ENCODE assay signal across 23 mouse cellular contexts in the genomic region with DNA sequence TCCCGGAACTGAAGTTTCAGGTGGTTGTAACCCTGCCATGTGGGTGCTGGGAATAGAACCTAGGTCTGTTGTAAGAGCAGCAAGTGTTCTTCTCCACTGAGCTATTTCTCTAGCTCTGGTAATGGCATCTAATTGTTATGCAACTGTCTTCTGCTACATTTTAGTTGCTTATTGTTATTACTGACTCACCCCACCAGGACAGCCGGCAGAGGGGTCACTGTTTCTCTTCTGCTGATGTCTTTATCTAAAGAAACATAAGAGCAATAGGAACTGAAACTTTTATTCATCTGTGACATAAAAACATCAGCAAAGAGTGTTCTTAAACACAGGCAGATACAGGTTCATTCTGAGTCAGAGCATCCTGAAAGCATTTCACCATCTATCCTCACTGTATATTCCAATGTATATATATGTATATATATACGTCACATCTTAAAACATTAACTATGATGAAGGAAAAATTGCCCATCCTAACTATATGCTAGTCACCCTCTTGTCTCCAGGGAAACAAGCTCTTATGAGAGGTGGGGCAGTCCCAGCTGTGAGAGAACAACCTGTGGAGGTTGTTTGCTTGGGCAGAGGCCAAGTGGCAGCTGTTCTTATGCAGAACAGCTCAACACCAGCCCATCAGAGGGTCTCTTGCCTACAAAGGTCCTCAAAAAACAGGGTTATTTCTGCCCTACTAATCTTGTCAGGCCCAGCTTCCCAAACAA.
DNase-seq lines count a peak whose midpoint lies in the region; ATAC-seq and TF ChIP-seq lines count a peak whose summit lies in the region.
"Had no signal": no experiment of that assay in that cellular context is flagged by ENCODE, and none has a peak within 500 bp of the region (broad histone marks: within the 10 kb centered on the region; RNA-seq: fewer than 3 reads in every experiment).

No protein-coding gene starts in this region.

- DNase-seq in heart, embryonic 10.5 days (ENCODE audit: low spot score) = peak; percentile 25
- DNase-seq in heart, postnatal 4 days = no peak
- DNase-seq in liver, postnatal 0 days = no peak
- DNase-seq in CH12.LX (ENCODE audit: extremely low read depth) = peak; percentile 66
- no peak for DNase-seq in adrenal gland, adult (ENCODE audit: inconsistent age in 2 of 2, low spot score in 1 of 2)
- no peak for DNase-seq in left cerebral cortex, adult 18-20 months (ENCODE audit: low spot score in 2 of 2)
- DNase-seq: adrenal gland, postnatal 36 days; cerebellum, adult 8-10 months; gastrocnemius, postnatal 36 days; heart, postnatal 10 days; kidney, adult 18-20 months; right cerebral cortex, postnatal 25 days; thymus, postnatal 36 days had no signal

- dilution Hi-C loops in CH12.LX (cut with MboI; ENCODE audit: extremely low pct_ligation_motif_present, extremely low pct_unique_long_range_greater_than_20kb, low sequenced_read_pairs) = no loop called here

- TF ChIP-seq CTCF in liver, postnatal 0 days (IDR thresholded peaks at IDR 0.05; ENCODE audit: low read depth) = no peak
- no peak for TF ChIP-seq CTCF in CH12.LX (conservative IDR thresholded peaks at IDR 0.05 in 1 of 2, IDR thresholded peaks at IDR 0.05 in 1 of 2; ENCODE audit: low read depth in 2 of 2, low read length in 2 of 2)

- H3K27ac ChIP-seq in heart, embryonic 10.5 days = no peak overlapping the region
- H3K27ac ChIP-seq in liver, postnatal 0 days (ENCODE audit: low read depth) = peak overlapping the region; percentile 61
- H3K27ac ChIP-seq in liver, embryonic 12.5 days = no peak overlapping the region
- H3K27ac ChIP-seq in CH12.LX (ENCODE audit: insufficient read depth, low read depth) = peak overlapping the region; percentile 73; the same call in 1 of the 2 replicates
- H3K27ac ChIP-seq: kidney, postnatal 0 days; liver, embryonic 14.5 days; macrophage; midbrain, embryonic 12.5 days had no signal

- no peaks in the 10 kb centered on the region for H3K9me3 ChIP-seq in heart, embryonic 10.5 days
- no peaks in the 10 kb centered on the region for H3K9me3 ChIP-seq in liver, postnatal 0 days (ENCODE audit: low read length)
- H3K9me3 ChIP-seq in liver, embryonic 12.5 days (replicated peaks) = no peaks in the 10 kb centered on the region
- H3K9me3 ChIP-seq in CH12.LX (replicated peaks; ENCODE audit: low read length) = no peaks in the 10 kb centered on the region
- H3K9me3 ChIP-seq: forebrain, embryonic 15.5 days; limb, embryonic 12.5 days; midbrain, embryonic 12.5 days had no signal

- ATAC-seq in liver, postnatal 0 days = peak; percentile 33; the same call in 1 of the 2 replicates
- no peak for ATAC-seq in liver, embryonic 12.5 days
- ATAC-seq in megakaryocyte, adult 5-6 weeks (ENCODE audit: poor library complexity, severe bottlenecking) = peak; percentile 60

- in situ Hi-C loops in CH12.LX (cut with MboI; ENCODE audit: low pct_ligation_motif_present, low pct_unique_long_range_greater_than_20kb, low sequenced_read_pairs) = no loop called here

- WGBS in heart, embryonic 10.5 days = 88% methylated on average over 3 of the region's 3 CpGs
- 80% methylated on average over 3 of the region's 3 CpGs for WGBS in liver, postnatal 0 days (ENCODE audit: insufficient replicate concordance)
- WGBS in liver, embryonic 12.5 days (ENCODE audit: insufficient replicate concordance) = 79% methylated on average over 3 of the region's 3 CpGs

- no peak overlapping the region for H3K9ac ChIP-seq in liver, postnatal 0 days (replicated peaks)
- H3K9ac ChIP-seq in liver, embryonic 12.5 days = no peak overlapping the region
- no peak overlapping the region for H3K9ac ChIP-seq in CH12.LX (ENCODE audit: insufficient read depth, low read depth)
- H3K9ac ChIP-seq: forebrain, embryonic 15.5 days; limb, embryonic 12.5 days; liver, embryonic 14.5 days; midbrain, embryonic 12.5 days had no signal

- no peak overlapping the region for H3K4me2 ChIP-seq in liver, postnatal 0 days (ENCODE audit: low read depth, low read length)
- H3K4me2 ChIP-seq in liver, embryonic 12.5 days = no peak overlapping the region
- H3K4me2 ChIP-seq in CH12.LX (ENCODE audit: insufficient read depth, low read depth, poor library complexity, severe bottlenecking) = peak overlapping the region; percentile 16; the same call in 1 of the 2 replicates
- H3K4me2 ChIP-seq: forebrain, embryonic 15.5 days; heart, embryonic 11.5 days; limb, embryonic 12.5 days; midbrain, embryonic 12.5 days had no signal

- no peak overlapping the region for H3K4me3 ChIP-seq in heart, embryonic 10.5 days
- H3K4me3 ChIP-seq in liver, postnatal 0 days (ENCODE audit: low read depth, low read length) = no peak overlapping the region
- no peak overlapping the region for H3K4me3 ChIP-seq in liver, embryonic 12.5 days
- H3K4me3 ChIP-seq in CH12.LX (replicated peaks in 1 of 3; ENCODE audit: low read depth in 2 of 3, low read length in 2 of 3, poor library complexity in 1 of 3) = no peak overlapping the region
- H3K4me3 ChIP-seq: forebrain, embryonic 15.5 days; limb, embryonic 12.5 days; midbrain, embryonic 12.5 days; myocyte had no signal

- no peak for TF ChIP-seq EP300 in liver, postnatal 0 days (IDR thresholded peaks at IDR 0.05; ENCODE audit: low read depth)
- no peak for TF ChIP-seq EP300 in CH12.LX (IDR thresholded peaks at IDR 0.05; ENCODE audit: low read length)

- no peak; the same call in 1 of the 2 replicates for TF ChIP-seq RAD21 in CH12.LX (IDR thresholded peaks at IDR 0.05; ENCODE audit: low read depth, low read length)

- H3K27me3 ChIP-seq in heart, embryonic 10.5 days (ENCODE audit: insufficient read depth, poor library complexity, severe bottlenecking) = no peaks in the 10 kb centered on the region
- no peaks in the 10 kb centered on the region for H3K27me3 ChIP-seq in liver, postnatal 0 days (ENCODE audit: insufficient read depth, low read length)
- no peaks in the 10 kb centered on the region for H3K27me3 ChIP-seq in liver, embryonic 12.5 days (replicated peaks)
- no peaks in the 10 kb centered on the region for H3K27me3 ChIP-seq in CH12.LX (replicated peaks)
- H3K27me3 ChIP-seq: forebrain, embryonic 15.5 days; limb, embryonic 12.5 days; midbrain, embryonic 12.5 days had no signal

- no peak for TF ChIP-seq POLR2A in CH12.LX (IDR thresholded peaks at IDR 0.05; ENCODE audit: low read depth, low read length)

- H3K4me1 ChIP-seq in heart, embryonic 10.5 days = peaks cover 21% of the 10 kb centered on the region
- no peaks in the 10 kb centered on the region for H3K4me1 ChIP-seq in liver, postnatal 0 days (ENCODE audit: insufficient read depth)
- H3K4me1 ChIP-seq in liver, embryonic 12.5 days = no peaks in the 10 kb centered on the region
- H3K4me1 ChIP-seq in CH12.LX (ENCODE audit: control insufficient read depth in 1 of 2, insufficient read depth in 2 of 2) = peaks cover 10 to 34% of the 10 kb centered on the region in 2 experiments

- H3K36me3 ChIP-seq in heart, embryonic 10.5 days = peaks cover 30% of the 10 kb centered on the region
- peaks cover 10% of the 10 kb centered on the region for H3K36me3 ChIP-seq in liver, postnatal 0 days (replicated peaks; ENCODE audit: insufficient read depth, low read length)
- H3K36me3 ChIP-seq in liver, embryonic 12.5 days = peaks cover 21% of the 10 kb centered on the region
- peaks cover 25 to 71% of the 10 kb centered on the region in 2 experiments for H3K36me3 ChIP-seq in CH12.LX (replicated peaks in 1 of 2; ENCODE audit: control insufficient read depth in 1 of 2, insufficient read depth in 1 of 2, low read length in 1 of 2)
- H3K36me3 ChIP-seq: forebrain, embryonic 15.5 days; midbrain, embryonic 12.5 days had no signal

- H3K79me2 ChIP-seq in CH12.LX (replicated peaks; ENCODE audit: control insufficient read depth, extremely low read depth, insufficient read depth, poor library complexity, severe bottlenecking) = no peaks in the 10 kb centered on the region

TF ChIP-seq in CH12.LX, 34 proteins besides CTCF, POLR2A, EP300 and RAD21:
- TF ChIP-seq ETS1 (conservative IDR thresholded peaks at IDR 0.05; ENCODE audit: low read depth, low read length) = 0 out of 2 replicates have a peak, but pooled peaks have one; percentile 1
- TF ChIP-seq IRF4 (IDR thresholded peaks at IDR 0.05; ENCODE audit: low read depth, low read length) = peak; percentile 18; the same call in 1 of the 2 replicates
- TF ChIP-seq PAX5 (IDR thresholded peaks at IDR 0.05; ENCODE audit: low read length) = no peak
- peak; percentile 15; the same call in 1 of the 2 replicates for TF ChIP-seq TCF12 (IDR thresholded peaks at IDR 0.05; ENCODE audit: low read depth, low read length)

Comparison
In these comparisons a context has a peak if more than half of its experiments do, and no peak if none do; other contexts are left out.
1. DNase-seq: peak in heart, embryonic 10.5 days (single experiment) and CH12.LX (single experiment); none in heart, postnatal 4 days (single experiment), liver, postnatal 0 days (single experiment), adrenal gland, adult (0 of 2) and left cerebral cortex, adult 18-20 months (0 of 2).
2. H3K27ac ChIP-seq: peak in liver, postnatal 0 days (single experiment) and CH12.LX (single experiment); none in heart, embryonic 10.5 days (single experiment) and liver, embryonic 12.5 days (single experiment).